Mouse (Mus musculus) large intestine, adult 2 months (tissue): ENCODE measurements around the gene Atp6v1e1. TPM values are rescaled to one million over a fixed set of nuclear protein-coding genes. Genes with fewer than 3 reads are reported as not detected.

Source experiments
- DNase-seq: peaks from one replicate; pipeline ENCODE4 v3.0.0-alpha.2; 2012; ENCODE audit warnings: low read depth, low spot score
- WGBS: fragments of 180-500 bp; shearing (Covaris S2); methylation state at CpG from one replicate; pipeline ENCODE4 v1.1.7; 2018; 5-methylcytosine and 5-hydroxymethylcytosine counted together
- polyA plus RNA-seq: library from polyadenylated mRNA; depleted of rRNA; stranded (reverse); fragments of >200 nt; gene quantifications from 2 replicates; pipeline ENCODE4 v1.2.3, GENCODE M21; 2012; rRNA removed

The Atp6v1e1 gene
- polyA plus RNA-seq, 1 experiment = 137 TPM

DNA sequence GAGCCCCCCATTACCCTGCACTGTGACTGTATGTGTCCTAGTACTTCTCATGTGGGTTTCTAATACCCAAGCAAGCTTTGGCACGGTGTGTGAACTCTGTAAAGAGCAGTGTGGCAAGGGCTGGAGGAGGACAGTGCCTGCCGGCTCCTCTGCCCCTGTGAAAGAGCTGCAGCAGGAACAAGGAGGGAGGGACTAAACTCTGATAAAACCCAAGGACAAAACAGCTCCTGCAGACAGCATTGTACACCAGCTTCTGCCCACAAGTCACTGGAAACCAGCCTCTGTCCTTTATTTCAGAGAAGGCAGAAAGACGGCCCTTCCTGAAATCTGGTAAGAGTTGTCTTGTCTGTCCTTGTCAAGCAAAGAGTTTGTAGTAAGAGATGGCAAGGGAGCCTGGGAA, 46.3 kb downstream of the Atp6v1e1 start:
- DNase-seq = no peak
- WGBS = 89% methylated on average over 3 of the region's 3 CpGs

GRCm38 (mm10) chr6:120773763-120774162, 48.8 kb downstream of the Atp6v1e1 start:
- no peak for DNase-seq
- 82% methylated on average over 6 of the region's 6 CpGs for WGBS

DNA sequence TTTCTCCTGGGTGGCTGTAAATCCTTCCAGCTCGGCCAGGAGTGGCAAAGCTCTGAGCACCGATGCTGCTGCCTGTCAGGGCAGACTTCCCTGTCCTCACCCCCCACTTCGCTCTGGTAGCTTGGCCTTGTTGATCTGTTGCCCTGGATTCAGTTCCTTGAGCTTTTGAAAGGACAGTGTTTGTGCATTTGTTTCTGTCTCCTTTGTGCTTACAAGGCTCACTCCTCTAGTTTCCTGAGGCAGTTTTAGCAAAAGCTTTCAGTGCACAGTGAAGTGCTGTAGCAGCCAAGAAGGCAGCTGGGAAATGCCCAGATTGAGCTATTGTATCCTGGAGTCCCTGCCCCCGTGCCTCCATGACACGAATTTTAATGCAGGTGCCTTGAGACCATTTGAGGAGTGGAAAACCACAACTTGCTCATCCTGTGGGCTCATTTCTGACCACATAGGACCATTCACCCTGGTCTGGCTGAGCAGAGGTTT, 49.4 kb downstream of the Atp6v1e1 start, which contains the start of gene Slc25a18:
Gene Slc25a18 (plus strand): TSS at position 430 of the 480 bp plus-strand sequence.
- no peak for DNase-seq
- WGBS = 64% methylated on average over 5 of the region's 5 CpGs

GRCm38 (mm10) chr6:120772025-120772424, 50.6 kb downstream of the Atp6v1e1 start:
- DNase-seq = no peak

- WGBS = 47% methylated on average over 1 of the region's 1 CpGs
- DNase-seq = no peak
These were observed 51.2 kb downstream of the Atp6v1e1 start for GRCm38 (mm10) chr6:120771366-120771765.

DNA sequence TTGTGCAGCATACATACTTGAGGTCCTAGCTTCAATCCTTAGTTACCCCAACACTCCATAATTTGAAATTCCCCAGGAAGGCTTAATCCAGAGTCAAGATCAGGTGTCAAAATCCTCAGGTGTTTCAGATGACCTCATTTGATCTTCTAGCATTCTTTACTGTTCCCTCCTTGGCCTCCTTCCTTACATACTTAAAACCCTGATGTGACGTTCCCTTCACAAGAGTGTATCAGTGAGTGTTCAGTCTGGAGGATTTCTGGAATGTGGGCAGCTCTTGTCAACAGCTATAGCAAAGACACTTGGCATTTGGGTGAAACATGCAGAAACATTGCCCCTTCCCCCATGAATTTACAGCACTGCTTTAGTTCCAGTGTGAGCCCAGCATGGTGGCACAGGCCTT, 52.6 kb downstream of the Atp6v1e1 start:
- no peak for DNase-seq
- 94% methylated on average over 1 of the region's 1 CpGs for WGBS

- DNase-seq = no peak
- WGBS = 86% methylated on average over 2 of the region's 2 CpGs
These were observed 61.4 kb downstream of the Atp6v1e1 start for GRCm38 (mm10) chr6:120761151-120761550.

DNA sequence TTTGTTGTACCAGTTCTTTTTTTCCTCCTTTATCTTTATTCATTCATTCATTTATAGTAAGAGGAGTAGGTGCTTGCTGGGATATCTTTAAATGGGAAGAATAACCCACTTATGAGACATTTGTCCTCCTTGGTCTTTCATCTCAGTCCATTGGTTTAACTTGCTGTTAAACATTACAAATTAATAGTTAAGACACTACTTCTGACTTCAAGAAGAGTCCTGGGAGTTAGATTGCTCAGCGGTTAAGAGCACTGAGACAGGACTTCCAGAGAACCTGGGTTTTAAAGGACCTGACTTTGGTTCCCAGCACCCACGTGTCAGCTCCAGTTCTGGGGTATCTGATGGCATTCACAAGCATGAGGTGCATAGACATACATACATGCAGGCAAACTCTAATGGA, 76.2 kb downstream of the Atp6v1e1 start:
- 87% methylated on average over 2 of the region's 2 CpGs for WGBS
- DNase-seq = no peak

Other genes starting within 250 kb of the Atp6v1e1 start
- 0.37 and 0.74 TPM in 2 replicates for gene Cecr2, start 156.4 kb downstream of the Atp6v1e1 start, polyA plus RNA-seq
- gene Slc25a18, start 49.2 kb downstream of the Atp6v1e1 start, polyA plus RNA-seq = 0.05 and 0.10 TPM in 2 replicates
- gene Bcl2l13, start 13.4 kb upstream of the Atp6v1e1 start, polyA plus RNA-seq = 11.3 and 17.5 TPM in 2 replicates
- 15.8 and 16.0 TPM in 2 replicates for gene Bid, start 94.1 kb upstream of the Atp6v1e1 start, polyA plus RNA-seq